Mouse (Mus musculus): Measurements from ENCODE around the gene Kremen1. TPM values are rescaled to one million over a fixed set of nuclear protein-coding genes. Genes with fewer than 3 reads are reported as not detected.
A peak's percentile ranks its signal among the peaks of the same experiment; 100 is the strongest.

Kremen1 gene
- total and polyA plus RNA-seq, 3 experiments: 5.0 to 11.8 (median 7.3) TPM

DNA sequence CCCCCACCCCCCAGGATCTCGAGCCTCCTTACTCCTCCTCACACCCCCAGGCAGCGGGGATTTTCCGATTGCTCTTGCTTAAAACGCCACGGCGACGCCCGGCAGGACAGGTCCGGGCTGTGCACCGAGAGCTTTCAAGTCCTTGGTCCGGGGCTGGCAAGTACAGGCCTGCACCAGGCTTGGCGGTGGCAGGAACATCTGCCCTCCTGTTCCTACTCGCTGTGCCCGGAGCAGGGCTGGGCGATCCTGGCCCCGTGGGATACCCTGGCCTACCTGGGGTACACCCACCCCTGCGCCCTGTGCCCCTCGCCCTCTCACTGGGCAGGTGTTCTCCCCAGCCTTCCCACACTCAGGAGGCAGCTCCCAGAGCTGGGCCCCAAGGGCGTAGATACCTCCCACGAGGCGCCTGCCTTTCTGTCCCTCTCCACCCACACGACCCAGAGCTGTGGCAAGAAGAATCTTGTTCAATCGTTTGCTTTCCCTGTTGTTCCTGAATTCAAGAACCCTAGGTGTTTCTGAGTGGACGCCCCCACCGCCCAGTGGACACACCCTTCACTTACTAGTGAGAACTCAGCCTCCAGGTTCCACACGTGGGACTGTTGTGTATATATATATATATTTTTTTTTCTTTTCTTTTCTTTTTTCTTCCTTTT, 1.8 kb upstream of the Kremen1 start (continued):
- no peak for TF ChIP-seq SMC3 (IDR thresholded peaks at IDR 0.05; ENCODE audit: low read depth, low read length)
- TF ChIP-seq ZC3H11A (IDR thresholded peaks at IDR 0.05; ENCODE audit: low read depth, low read length): no peak
- TF ChIP-seq RAD21 (IDR thresholded peaks at IDR 0.05; ENCODE audit: low read depth, low read length): no peak
- no peak; the same call in 1 of the 2 replicates for TF ChIP-seq SIN3A (IDR thresholded peaks at IDR 0.05; ENCODE audit: low read length)

DNA sequence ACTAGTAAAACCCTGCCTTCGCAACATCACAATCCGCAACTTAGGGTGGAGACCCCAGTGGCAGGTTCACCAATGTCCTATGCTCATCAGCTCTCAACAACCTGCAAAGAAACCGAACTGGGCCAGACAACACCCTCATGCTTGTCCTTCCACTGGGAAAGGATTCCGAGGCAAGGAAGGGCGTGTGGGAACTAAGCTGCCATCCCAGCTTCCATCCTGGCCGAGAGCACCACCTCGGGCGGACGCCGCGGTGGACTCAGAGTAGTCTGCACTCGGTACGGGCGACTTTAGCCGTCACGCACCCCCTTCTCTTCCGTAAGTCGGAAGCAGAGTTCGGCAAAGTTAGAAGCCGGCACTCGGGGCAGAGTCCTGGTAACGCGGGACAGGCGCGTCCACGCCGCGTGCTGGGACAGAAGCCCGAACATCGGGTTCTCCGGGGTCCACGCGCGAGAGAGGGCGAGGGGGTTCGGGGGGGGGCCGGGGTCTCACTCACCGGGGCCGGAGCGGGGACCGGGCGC, 357 bp downstream of the Kremen1 start:
- Histone ChIP-seq H3K9ac (ENCODE audit: insufficient read depth, low read depth) (peak overlapping the region; percentile 71), H3K9me3 (replicated peaks; ENCODE audit: low read length) (peaks cover 2% of the 10 kb centered on the region), H3K27ac (ENCODE audit: insufficient read depth, low read depth) (no peak overlapping the region), H3K27me3 (replicated peaks) (peaks cover 11% of the 10 kb centered on the region), H3K36me3 (replicated peaks in 1 of 2; ENCODE audit: control insufficient read depth in 1 of 2, insufficient read depth in 1 of 2, low read length in 1 of 2) (no peaks in the 10 kb centered on the region), H3K4me1 (ENCODE audit: control insufficient read depth in 1 of 2, insufficient read depth in 2 of 2) (peaks cover 12 to 43% of the 10 kb centered on the region in 2 experiments), H3K4me2 (ENCODE audit: insufficient read depth, low read depth, poor library complexity, severe bottlenecking) (peak overlapping the region; percentile 73), H3K4me3 (replicated peaks in 1 of 3; ENCODE audit: low read depth in 2 of 3, low read length in 2 of 3, poor library complexity in 1 of 3) (peak overlapping the region; percentile 67 to 79 (median 68)), H3K79me2 (replicated peaks; ENCODE audit: control insufficient read depth, extremely low read depth, insufficient read depth, poor library complexity, severe bottlenecking) (no peaks in the 10 kb centered on the region)
- TF ChIP-seq JUND (conservative IDR thresholded peaks at IDR 0.05; ENCODE audit: low read depth, low read length): no peak
- peak; percentile 79 for TF ChIP-seq UBTF (IDR thresholded peaks at IDR 0.05; ENCODE audit: low read depth, low read length)
- TF ChIP-seq ELF1 (IDR thresholded peaks at IDR 0.05; ENCODE audit: low read depth, low read length): 0 out of 2 replicates have a peak, but pooled peaks have one; percentile 38
- no peak for TF ChIP-seq TCF12 (IDR thresholded peaks at IDR 0.05; ENCODE audit: low read depth, low read length)
- peak; percentile 73; the same call in 1 of the 2 replicates for TF ChIP-seq CHD1 (IDR thresholded peaks at IDR 0.05; ENCODE audit: low read depth, low read length)
- dilution Hi-C loops (cut with MboI; ENCODE audit: extremely low pct_ligation_motif_present, extremely low pct_unique_long_range_greater_than_20kb, low sequenced_read_pairs): no loop called here
- DNase-seq (ENCODE audit: extremely low read depth): peak; percentile 41
- in situ Hi-C loops (cut with MboI; ENCODE audit: low pct_ligation_motif_present, low pct_unique_long_range_greater_than_20kb, low sequenced_read_pairs): no loop called here

DNA sequence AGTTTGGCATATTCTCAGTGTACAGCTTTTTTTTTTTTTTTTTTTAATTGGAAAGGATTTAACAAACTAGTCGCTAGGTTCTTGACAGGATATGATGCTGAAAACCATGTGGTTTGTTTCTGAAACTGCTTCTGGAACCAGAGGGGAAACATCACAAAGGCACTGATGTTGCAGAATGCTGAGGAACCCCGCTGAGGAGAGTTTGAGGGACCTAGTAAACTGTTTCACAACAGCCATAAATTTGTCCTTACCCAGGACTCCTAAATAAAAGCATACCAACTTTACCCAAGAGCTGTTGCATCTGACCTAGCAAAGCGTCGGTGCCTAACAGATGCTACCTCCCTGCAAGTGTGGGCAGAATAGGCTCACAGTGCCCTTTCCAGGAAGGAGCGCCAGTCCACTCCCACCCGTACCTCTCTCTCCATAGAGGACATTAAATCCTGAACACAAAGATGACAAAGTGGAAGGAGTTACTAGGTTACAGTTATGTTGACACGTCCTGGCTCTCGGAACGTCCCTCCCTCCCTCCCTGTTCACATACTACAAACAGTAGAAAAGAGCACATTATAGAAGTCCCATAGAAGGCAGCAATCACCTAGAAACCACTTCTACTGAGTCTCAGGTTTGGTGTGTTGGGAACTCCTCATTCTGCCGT, 1.3 kb downstream of the Kremen1 start:
- peak overlapping the region in 2 of 3 experiments; percentile 14 to 79 for H3K4me3 ChIP-seq (replicated peaks in 1 of 3; ENCODE audit: low read depth in 2 of 3, low read length in 2 of 3, poor library complexity in 1 of 3)
- no peak for DNase-seq (ENCODE audit: extremely low read depth)
- H3K79me2 ChIP-seq (replicated peaks; ENCODE audit: control insufficient read depth, extremely low read depth, insufficient read depth, poor library complexity, severe bottlenecking): no peaks in the 10 kb centered on the region
- H3K27me3 ChIP-seq (replicated peaks): peaks cover 11% of the 10 kb centered on the region
- peaks cover 2% of the 10 kb centered on the region for H3K9me3 ChIP-seq (replicated peaks; ENCODE audit: low read length)
- H3K4me2 ChIP-seq (ENCODE audit: insufficient read depth, low read depth, poor library complexity, severe bottlenecking): peak overlapping the region; percentile 73
- H3K4me1 ChIP-seq (ENCODE audit: control insufficient read depth in 1 of 2, insufficient read depth in 2 of 2): peaks cover 7 to 43% of the 10 kb centered on the region in 2 experiments
- dilution Hi-C loops (cut with MboI; ENCODE audit: extremely low pct_ligation_motif_present, extremely low pct_unique_long_range_greater_than_20kb, low sequenced_read_pairs): no loop called here
- in situ Hi-C loops (cut with MboI; ENCODE audit: low pct_ligation_motif_present, low pct_unique_long_range_greater_than_20kb, low sequenced_read_pairs): no loop called here
- no peak overlapping the region for H3K27ac ChIP-seq (ENCODE audit: insufficient read depth, low read depth)
- H3K9ac ChIP-seq (ENCODE audit: insufficient read depth, low read depth): no peak overlapping the region
- peak; percentile 48; the same call in 1 of the 2 replicates for TF ChIP-seq ZNF384 (IDR thresholded peaks at IDR 0.05; ENCODE audit: low read depth, low read length)
- TF ChIP-seq TBP (conservative IDR thresholded peaks at IDR 0.05; ENCODE audit: low read depth, low read length): no peak
- H3K36me3 ChIP-seq (replicated peaks in 1 of 2; ENCODE audit: control insufficient read depth in 1 of 2, insufficient read depth in 1 of 2, low read length in 1 of 2): no peaks in the 10 kb centered on the region

All from CH12.LX (cell line).